Mouse (Mus musculus) limb, embryonic 14.5 days (tissue): ENCODE results near the gene 3110001I22Rik. TPM values are rescaled to one million over a fixed set of nuclear protein-coding genes. Genes with fewer than 3 reads are reported as not detected.

Source experiments
- ATAC-seq: fragments of 200-750 bp; cut with Nextera tagmentation; 2 replicates; pipeline ENCODE4 v1.8.0; 2017; ENCODE audit warnings: low read depth, moderate number of reproducible peaks, moderate TSS enrichment; ENCODE audit not compliant: low FRiP score
- DNase-seq: peaks from one replicate; pipeline ENCODE4 v3.0.0-alpha.2; 2015; ENCODE audit warnings: low spot score
- H3K27ac ChIP-seq: fragments of 300-500 bp; sonication (generic); replicated peaks from 2 replicates; pipeline ENCODE4 v1.5.1; 2014; ENCODE audit warnings: low read depth, mild to moderate bottlenecking, low read length, moderate library complexity, mixed read lengths
- H3K27me3 ChIP-seq: fragments of 300-500 bp; sonication (generic); 2 replicates; pipeline ENCODE4 v1.6.1; 2014; ENCODE audit warnings: low read length, mixed read lengths; ENCODE audit not compliant: control insufficient read depth, insufficient read depth
- H3K36me3 ChIP-seq: fragments of 300-500 bp; sonication (generic); 2 replicates; pipeline ENCODE4 v1.6.1; 2014; ENCODE audit warnings: mild to moderate bottlenecking, low read length, moderate library complexity, mixed read lengths; ENCODE audit not compliant: control insufficient read depth, insufficient read depth
- H3K4me1 ChIP-seq: fragments of 300-500 bp; sonication (generic); 2 replicates; pipeline ENCODE4 v1.6.1; 2014; ENCODE audit warnings: antibody characterized with exemption, low read length, mixed read lengths; ENCODE audit not compliant: control insufficient read depth, insufficient read depth
- H3K4me2 ChIP-seq: fragments of 300-500 bp; sonication (generic); replicated peaks from 2 replicates; pipeline ENCODE4 v1.6.1; 2014; ENCODE audit warnings: low read depth, mild to moderate bottlenecking, low read length, moderate library complexity; ENCODE audit not compliant: severe bottlenecking
- H3K4me3 ChIP-seq: fragments of 300-500 bp; sonication (generic); replicated peaks from 2 replicates; pipeline ENCODE4 v1.5.1; 2014; ENCODE audit warnings: low read length
- H3K9ac ChIP-seq: fragments of 300-500 bp; sonication (generic); 2 replicates; pipeline ENCODE4 v1.6.1; 2014; ENCODE audit warnings: mild to moderate bottlenecking, low read depth, low read length, moderate library complexity; ENCODE audit not compliant: severe bottlenecking
- H3K9me3 ChIP-seq: fragments of 300-500 bp; sonication (generic); 2 replicates; pipeline ENCODE4 v1.6.1; 2016; ENCODE audit warnings: low read length; ENCODE audit not compliant: control insufficient read depth
- POLR2A ChIP-seq: fragments of 200-500 bp; IDR thresholded peaks from 2 replicates; pipeline ENCODE4 v1.8.0; 2012; ENCODE audit warnings: inconsistent platforms, mild to moderate bottlenecking, moderate library complexity, borderline replicate concordance; ENCODE audit not compliant: insufficient read depth, insufficient read length; ENCODE audit errors: extremely low read depth
- WGBS: fragments of 180-500 bp; shearing (Covaris S2); extraction: QIAGEN DNeasy Blood & Tissue Kit; methylation state at CpG from one replicate; pipeline ENCODE4 v1.1.7; 2014; 5-methylcytosine and 5-hydroxymethylcytosine counted together
- polyA plus RNA-seq, 2 experiments: library from polyadenylated mRNA; depleted of rRNA in 1 of 2; stranded (reverse) in 1 of 2; unstranded in 1 of 2; fragments of >200 nt; fragmentation: Nextera tagmentation in 1 of 2; extraction: Ambion mirVana in 1 of 2; gene quantifications; 2 replicates each; pipeline versions ENCODE4 v1.2.1 to v1.2.3; 2012 to 2014

Gene 3110001I22Rik
- polyA plus RNA-seq, 2 experiments = 4.3 to 5.2 TPM

DNA sequence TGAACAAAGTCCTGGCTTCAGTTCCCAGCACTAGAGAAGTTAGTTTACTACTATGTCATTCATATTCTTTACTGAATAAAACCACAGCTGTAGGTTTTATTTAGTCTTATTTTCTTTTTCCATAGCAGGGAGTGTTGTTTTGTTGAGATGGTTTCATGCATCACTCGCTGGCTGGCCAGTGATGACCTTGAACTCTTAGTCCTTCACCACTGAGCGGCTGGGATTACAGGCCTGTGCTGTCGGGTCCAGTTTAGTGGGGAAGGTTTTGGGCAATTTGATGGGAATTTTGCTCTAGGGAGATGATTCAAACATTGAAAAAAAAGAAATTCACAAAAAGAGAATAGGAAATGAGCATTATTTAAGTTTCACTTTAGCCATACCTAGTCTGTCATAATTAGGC, 2.8 kb downstream of the 3110001I22Rik start:
- Histone ChIP-seq H3K27ac (no peak overlapping the region), H3K27me3 (no peaks in the 10 kb centered on the region), H3K9me3 (no peaks in the 10 kb centered on the region), H3K4me3 (no peak overlapping the region), H3K36me3 (peaks cover 19% of the 10 kb centered on the region), H3K9ac (no peak overlapping the region), H3K4me2 (no peak overlapping the region), H3K4me1 (peaks cover 7% of the 10 kb centered on the region; the same call in 1 of the 2 replicates)
- ATAC-seq = no peak
- no peak for TF ChIP-seq POLR2A
- WGBS = 93% methylated on average over 3 of the region's 3 CpGs
- no peak for DNase-seq

DNA sequence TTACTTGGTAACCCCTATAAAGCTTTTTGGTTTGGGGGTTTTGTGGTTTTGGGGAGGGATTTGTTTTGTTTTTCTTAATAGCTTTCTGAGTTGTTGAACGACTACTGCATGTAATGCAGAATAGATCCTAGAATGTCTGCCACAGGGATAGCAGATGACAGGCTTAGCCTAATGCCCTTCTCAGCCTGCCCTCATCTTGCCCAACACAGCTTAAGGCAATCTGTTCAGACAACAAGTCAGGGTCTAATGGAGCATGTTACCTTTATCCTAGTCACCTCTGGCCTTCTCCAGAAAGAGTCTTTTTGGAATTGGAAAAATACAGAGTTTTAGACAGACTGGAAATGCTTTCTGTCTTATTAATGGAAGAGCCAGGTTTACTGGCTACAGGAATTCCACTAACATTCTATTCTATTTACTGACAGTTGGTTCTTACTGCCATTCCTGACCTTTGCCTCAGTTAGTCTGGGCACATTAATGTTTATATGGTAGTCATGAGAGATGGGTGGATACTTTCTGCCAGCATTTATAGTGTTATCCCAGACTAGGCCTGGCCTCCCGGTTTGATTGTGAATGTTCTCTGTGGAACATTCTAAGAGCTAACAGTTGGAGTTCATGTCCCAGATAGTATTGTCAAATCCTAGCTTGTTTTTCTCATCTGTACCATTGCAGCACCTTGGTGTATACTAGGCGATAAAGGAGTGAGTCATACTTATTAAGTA, 7.0 kb downstream of the 3110001I22Rik start:
- Histone ChIP-seq H3K27me3 (no peaks in the 10 kb centered on the region), H3K36me3 (peaks cover 25% of the 10 kb centered on the region), H3K27ac (no peak overlapping the region), H3K9me3 (no peaks in the 10 kb centered on the region), H3K9ac (no peak overlapping the region), H3K4me3 (no peak overlapping the region), H3K4me2 (no peak overlapping the region), H3K4me1 (no peaks in the 10 kb centered on the region)
- no peak for TF ChIP-seq POLR2A
- DNase-seq (no peak), ATAC-seq (no peak)
- 83% methylated on average over 3 of the region's 3 CpGs for WGBS

DNA sequence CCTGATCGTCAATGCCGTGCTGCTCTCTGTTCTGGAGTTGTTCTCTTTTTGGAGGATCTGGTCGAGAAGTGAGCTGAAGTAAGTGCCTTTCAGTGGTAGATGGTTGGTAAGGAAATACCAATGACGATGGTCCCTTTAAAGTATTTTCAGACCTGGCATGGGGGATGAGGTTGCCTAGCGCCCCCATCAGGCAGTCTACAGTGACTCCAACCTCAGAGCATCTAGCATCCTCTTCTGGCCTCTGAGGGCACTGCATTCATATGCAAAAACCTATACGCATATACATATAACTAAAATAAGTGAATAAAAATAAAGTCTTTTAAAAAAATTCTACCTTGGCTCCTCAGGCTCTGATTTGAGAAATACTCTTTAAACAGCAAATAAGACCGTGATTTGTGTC, 27.3 kb downstream of the 3110001I22Rik start:
- no peak overlapping the region for H3K4me3 ChIP-seq
- no peaks in the 10 kb centered on the region for H3K4me1 ChIP-seq
- H3K9ac ChIP-seq = no peak overlapping the region
- WGBS = 85% methylated on average over 7 of the region's 7 CpGs
- no peaks in the 10 kb centered on the region for H3K27me3 ChIP-seq
- H3K36me3 ChIP-seq = peaks cover 82% of the 10 kb centered on the region
- ATAC-seq (no peak), DNase-seq (no peak)
- no peak overlapping the region for H3K27ac ChIP-seq
- TF ChIP-seq POLR2A = no peak
- H3K4me2 ChIP-seq = no peak overlapping the region
- H3K9me3 ChIP-seq = no peaks in the 10 kb centered on the region

DNA sequence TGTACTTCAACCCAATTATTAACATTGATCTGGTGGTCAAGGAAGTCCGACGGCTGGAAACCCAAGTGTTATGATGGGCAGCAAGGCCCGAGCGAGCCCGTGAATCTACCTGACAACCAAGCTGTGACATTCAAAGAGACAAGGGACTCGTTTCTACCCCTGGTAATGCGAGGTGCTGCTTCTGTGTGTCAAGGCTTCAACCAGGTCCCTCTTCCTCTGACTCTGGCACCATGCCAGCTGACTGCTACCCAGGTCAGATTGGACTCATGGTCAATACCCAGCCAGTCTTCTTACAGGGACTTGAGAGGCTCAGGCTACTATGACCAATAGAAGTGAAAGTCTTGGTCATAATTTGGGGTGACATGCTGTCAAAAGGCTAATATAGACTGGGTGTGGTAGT, 30.5 kb downstream of the 3110001I22Rik start:
- Histone ChIP-seq H3K9me3 (no peaks in the 10 kb centered on the region), H3K4me2 (no peak overlapping the region), H3K27ac (no peak overlapping the region), H3K9ac (no peak overlapping the region), H3K4me1 (no peaks in the 10 kb centered on the region), H3K27me3 (no peaks in the 10 kb centered on the region), H3K36me3 (peaks cover 78% of the 10 kb centered on the region), H3K4me3 (no peak overlapping the region)
- no peak for DNase-seq
- no peak for ATAC-seq
- no peak for TF ChIP-seq POLR2A
- WGBS = 92% methylated on average over 7 of the region's 7 CpGs

DNA sequence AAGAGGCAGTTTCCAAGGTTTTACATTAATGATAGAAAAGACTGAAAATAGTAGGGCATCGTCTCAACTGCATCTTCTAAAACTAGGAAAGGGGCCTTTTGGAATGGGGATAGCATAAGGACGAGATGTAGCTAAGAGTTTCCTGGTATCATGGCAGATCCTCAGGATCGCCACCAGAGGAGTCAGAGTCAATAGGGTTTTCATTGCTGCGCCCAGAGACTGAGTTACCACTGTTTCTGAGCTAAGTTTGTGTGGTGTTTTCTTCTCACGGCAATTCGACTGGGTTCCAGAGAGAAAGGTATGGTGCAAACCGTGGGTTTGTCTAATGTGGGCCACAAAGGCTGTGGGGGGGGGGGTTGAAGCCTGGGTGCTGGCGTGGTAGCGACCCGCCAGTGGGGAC, 32.9 kb downstream of the 3110001I22Rik start:
- Histone ChIP-seq H3K9me3 (no peaks in the 10 kb centered on the region), H3K27ac (no peak overlapping the region), H3K4me2 (no peak overlapping the region), H3K9ac (no peak overlapping the region), H3K27me3 (no peaks in the 10 kb centered on the region), H3K4me3 (no peak overlapping the region), H3K4me1 (no peaks in the 10 kb centered on the region), H3K36me3 (peaks cover 54% of the 10 kb centered on the region)
- WGBS = 94% methylated on average over 10 of the region's 10 CpGs
- TF ChIP-seq POLR2A = no peak
- no peak for ATAC-seq
- DNase-seq = no peak
